Mouse (Mus musculus): Measurements from ENCODE around the gene Odf3b. TPM values are rescaled to one million over a fixed set of nuclear protein-coding genes. Genes with fewer than 3 reads are reported as not detected.

Gene Odf3b
- total and polyA plus RNA-seq, 3 experiments, result not detected

DNA sequence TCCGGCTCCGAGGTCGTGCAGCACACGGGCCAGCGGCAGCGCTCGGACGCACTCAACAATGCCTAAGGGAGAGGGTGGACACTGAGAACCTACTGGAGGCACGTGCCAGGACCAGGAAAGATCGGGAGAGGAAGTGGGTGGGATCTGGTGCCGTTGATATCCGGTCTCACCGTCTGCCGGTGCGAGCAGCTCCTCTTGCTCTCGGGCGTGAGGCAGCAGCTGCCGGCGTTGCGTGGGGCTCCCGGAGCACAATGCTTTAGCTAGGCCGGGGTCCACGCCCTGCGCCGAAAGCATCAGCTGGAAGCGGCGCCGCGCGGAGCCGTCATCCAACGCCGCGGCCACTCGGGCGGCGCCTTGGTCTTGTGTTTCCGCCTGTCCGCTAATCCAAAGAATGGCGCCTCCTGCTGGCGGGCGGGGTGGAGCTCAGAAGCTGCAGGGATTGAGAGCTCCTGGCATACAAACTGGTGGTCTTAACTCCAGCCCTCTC is 5.3 kb downstream of the Odf3b start, which contains the start of gene Sco2 (continued):
- TF ChIP-seq TCF12 (IDR thresholded peaks at IDR 0.05; ENCODE audit: low read depth, low read length) (peak; percentile 12; the same call in 1 of the 2 replicates), SIN3A (IDR thresholded peaks at IDR 0.05; ENCODE audit: low read length) (peak; percentile 71; the same call in 1 of the 2 replicates), EP300 (IDR thresholded peaks at IDR 0.05; ENCODE audit: low read length) (no peak), MEF2A (IDR thresholded peaks at IDR 0.05; ENCODE audit: borderline replicate concordance, low read depth, low read length) (0 out of 2 replicates have a peak, but pooled peaks have one; percentile 38), CTCF (conservative IDR thresholded peaks at IDR 0.05 in 1 of 2, IDR thresholded peaks at IDR 0.05 in 1 of 2; ENCODE audit: low read depth in 2 of 2, low read length in 2 of 2) (peak; percentile 38 to 86; a peak in 3 of 4 replicates), USF1 (IDR thresholded peaks at IDR 0.05; ENCODE audit: low read depth, low read length) (0 out of 2 replicates have a peak, but pooled peaks have one; percentile 16), ZMIZ1 (IDR thresholded peaks at IDR 0.05; ENCODE audit: low read depth, low read length) (no peak; the same call in 1 of the 2 replicates), MAZ (IDR thresholded peaks at IDR 0.05; ENCODE audit: low read depth, low read length) (no peak), ETS1 (conservative IDR thresholded peaks at IDR 0.05; ENCODE audit: low read depth, low read length) (no peak), MAX (IDR thresholded peaks at IDR 0.05; ENCODE audit: low read length) (peak; percentile 94), MAFK (IDR thresholded peaks at IDR 0.05; ENCODE audit: insufficient replicate concordance, low read length) (no peak), USF2 (conservative IDR thresholded peaks at IDR 0.05; ENCODE audit: low read depth, low read length) (0 out of 2 replicates have a peak, but pooled peaks have one; percentile 12), SMC3 (IDR thresholded peaks at IDR 0.05; ENCODE audit: low read depth, low read length) (peak; percentile 64), MYC (IDR thresholded peaks at IDR 0.05; ENCODE audit: low read depth, low read length) (peak; percentile 75)

DNA sequence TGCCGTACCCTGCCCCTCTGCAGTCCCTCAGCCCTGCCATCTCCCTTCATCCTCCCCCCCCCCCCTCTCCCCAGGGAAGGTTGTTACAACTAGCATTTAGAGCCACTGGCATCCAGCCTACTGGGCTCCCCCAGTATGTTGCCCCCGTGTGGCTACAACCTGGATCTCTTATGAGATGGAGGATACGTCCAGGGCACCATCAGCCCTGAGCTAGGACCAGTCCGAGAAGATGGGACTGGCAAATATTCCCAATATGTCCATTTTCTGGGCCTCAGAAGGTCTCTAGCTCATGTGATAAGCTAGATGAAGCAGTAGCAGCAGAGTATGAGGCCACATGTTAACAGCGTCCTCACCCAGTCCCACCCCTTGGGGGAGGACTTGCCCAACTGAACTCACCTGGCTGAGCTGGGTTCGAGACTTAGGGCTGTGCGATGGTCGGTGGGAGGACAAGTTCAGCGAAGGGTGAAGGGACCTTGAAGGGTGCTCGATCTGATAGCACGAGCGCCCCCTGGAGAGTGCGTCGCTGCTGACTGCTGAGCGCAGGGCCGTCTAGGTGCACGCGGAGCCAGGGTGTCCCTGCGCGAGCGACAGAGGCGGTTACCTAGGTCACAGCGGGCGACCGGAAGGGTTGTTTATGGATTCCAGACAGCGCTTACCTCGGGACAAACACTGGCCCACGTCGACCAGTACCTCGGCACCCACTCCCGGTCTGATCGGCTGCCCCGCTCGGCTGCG is 5.9 kb downstream of the Odf3b start:
- Histone ChIP-seq H3K9ac (ENCODE audit: insufficient read depth, low read depth) (peak overlapping the region; percentile 83), H3K79me2 (replicated peaks; ENCODE audit: control insufficient read depth, extremely low read depth, insufficient read depth, poor library complexity, severe bottlenecking) (no peaks in the 10 kb centered on the region), H3K36me3 (replicated peaks in 1 of 2; ENCODE audit: control insufficient read depth in 1 of 2, insufficient read depth in 1 of 2, low read length in 1 of 2) (peaks cover 44 to 47% of the 10 kb centered on the region in 2 experiments), H3K4me3 (replicated peaks in 1 of 3; ENCODE audit: low read depth in 2 of 3, low read length in 2 of 3, poor library complexity in 1 of 3) (peak overlapping the region; percentile 80 to 96 (median 81)), H3K4me1 (ENCODE audit: control insufficient read depth in 1 of 2, insufficient read depth in 2 of 2) (peaks cover 0 to 26% of the 10 kb centered on the region in 2 experiments; a peak in 2 of 4 replicates), H3K27me3 (replicated peaks) (no peaks in the 10 kb centered on the region), H3K4me2 (ENCODE audit: insufficient read depth, low read depth, poor library complexity, severe bottlenecking) (peak overlapping the region; percentile 65), H3K9me3 (replicated peaks; ENCODE audit: low read length) (peaks cover 3% of the 10 kb centered on the region), H3K27ac (ENCODE audit: insufficient read depth, low read depth) (peak overlapping the region; percentile 83)
- no peak for TF ChIP-seq PAX5 (IDR thresholded peaks at IDR 0.05; ENCODE audit: low read length)
- TF ChIP-seq MYC (IDR thresholded peaks at IDR 0.05; ENCODE audit: low read depth, low read length), result peak; percentile 75
- TF ChIP-seq ZMIZ1 (IDR thresholded peaks at IDR 0.05; ENCODE audit: low read depth, low read length), result peak; percentile 70; the same call in 1 of the 2 replicates
- TF ChIP-seq MXI1 (IDR thresholded peaks at IDR 0.05; ENCODE audit: low read depth, low read length), result peak; percentile 63; the same call in 1 of the 2 replicates
- TF ChIP-seq KAT2A (IDR thresholded peaks at IDR 0.05; ENCODE audit: insufficient replicate concordance, low read length), result no peak
- TF ChIP-seq CTCF (conservative IDR thresholded peaks at IDR 0.05 in 1 of 2, IDR thresholded peaks at IDR 0.05 in 1 of 2; ENCODE audit: low read depth in 2 of 2, low read length in 2 of 2), result peak; percentile 40 to 78; a peak in 3 of 4 replicates
- TF ChIP-seq BHLHE40 (IDR thresholded peaks at IDR 0.05; ENCODE audit: low read depth, low read length), result no peak
- TF ChIP-seq IRF4 (IDR thresholded peaks at IDR 0.05; ENCODE audit: low read depth, low read length), result peak; percentile 47
- TF ChIP-seq POLR2A (IDR thresholded peaks at IDR 0.05; ENCODE audit: low read depth, low read length), result no peak
- peak; percentile 40; the same call in 1 of the 2 replicates for TF ChIP-seq TCF12 (IDR thresholded peaks at IDR 0.05; ENCODE audit: low read depth, low read length)
- peak; percentile 51 for TF ChIP-seq SMC3 (IDR thresholded peaks at IDR 0.05; ENCODE audit: low read depth, low read length)
- TF ChIP-seq RAD21 (IDR thresholded peaks at IDR 0.05; ENCODE audit: low read depth, low read length), result peak; percentile 41
- peak; percentile 88 for TF ChIP-seq POLR2AphosphoS2 (IDR thresholded peaks at IDR 0.05; ENCODE audit: low read depth, low read length)
- TF ChIP-seq NRF1 (IDR thresholded peaks at IDR 0.05; ENCODE audit: low read depth, low read length), result peak; percentile 44; the same call in 1 of the 2 replicates
- peak; percentile 90 for DNase-seq (ENCODE audit: extremely low read depth)
- dilution Hi-C loops (cut with MboI; ENCODE audit: extremely low pct_ligation_motif_present, extremely low pct_unique_long_range_greater_than_20kb, low sequenced_read_pairs) (no loop called here), in situ Hi-C loops (cut with MboI; ENCODE audit: low pct_ligation_motif_present, low pct_unique_long_range_greater_than_20kb, low sequenced_read_pairs) (loop anchor here (25.0 kb wide), 1 partner anchor 261 kb away; the partner anchor contains the start of gene Tubgcp6)

All from CH12.LX (cell line).